Comparison of ENCODE assay signal across 9 mouse cellular contexts in the genomic region with DNA sequence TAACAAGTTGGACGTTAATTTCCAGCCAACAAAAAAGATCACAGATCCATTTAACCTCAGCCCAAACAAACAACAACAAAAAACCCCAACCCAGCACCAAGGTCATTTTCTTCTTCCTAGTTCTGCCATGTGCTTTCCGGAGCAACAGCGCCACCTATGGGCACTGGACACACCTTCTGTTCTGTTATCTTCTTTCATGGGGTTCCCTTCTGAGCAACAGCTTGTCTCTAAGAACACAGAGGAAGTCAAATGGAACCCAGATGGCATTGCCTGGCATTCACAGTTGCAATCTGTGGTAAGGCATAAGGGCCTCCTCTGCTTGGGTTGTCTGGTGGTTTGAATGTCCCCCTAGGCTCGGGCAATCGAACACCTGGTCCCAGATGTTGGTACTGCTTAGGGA. TPM values are rescaled to one million over a fixed set of nuclear protein-coding genes. Genes with fewer than 3 reads are reported as not detected.
DNase-seq lines count a peak whose midpoint lies in the region; ATAC-seq and TF ChIP-seq lines count a peak whose summit lies in the region.
"Had no signal": no experiment of that assay in that cellular context is flagged by ENCODE, and none has a peak within 500 bp of the region (broad histone marks: within the 10 kb centered on the region; RNA-seq: fewer than 3 reads in every experiment).

No protein-coding gene starts in this region.

- TF ChIP-seq CTCF in intestine, postnatal 0 days (IDR thresholded peaks at IDR 0.05; ENCODE audit: low read depth): peak; percentile 78
- peak; percentile 81 for TF ChIP-seq CTCF in ES-Bruce4 (IDR thresholded peaks at IDR 0.05; ENCODE audit: low read depth, low read length)
- peak; percentile 31; the same call in 1 of the 2 replicates for TF ChIP-seq CTCF in bone marrow macrophage, adult 2 months (IDR thresholded peaks at IDR 0.05; ENCODE audit: low read depth, low read length)

- no peak overlapping the region for H3K27ac ChIP-seq in intestine, postnatal 0 days (ENCODE audit: low read depth, low read length)
- H3K27ac ChIP-seq in intestine, embryonic 15.5 days: no peak overlapping the region
- no peak overlapping the region for H3K27ac ChIP-seq in ES-Bruce4 (ENCODE audit: insufficient read depth, low read length)
- no peak overlapping the region for H3K27ac ChIP-seq in bone marrow macrophage, adult 2 months (ENCODE audit: insufficient read depth, low read depth, low read length)
- H3K27ac ChIP-seq in hindbrain, embryonic 14.5 days: no peak overlapping the region
- no peak overlapping the region for H3K27ac ChIP-seq in intestine, embryonic 16.5 days (ENCODE audit: low read length)
- H3K27ac ChIP-seq: heart, embryonic 15.5 days had no signal

- WGBS in intestine, postnatal 0 days: 72% methylated on average over 5 of the region's 5 CpGs
- WGBS in intestine, embryonic 15.5 days: 76% methylated on average over 5 of the region's 5 CpGs
- WGBS in hindbrain, embryonic 14.5 days: 80% methylated on average over 5 of the region's 5 CpGs
- WGBS in intestine, embryonic 16.5 days: 72% methylated on average over 5 of the region's 5 CpGs

- H3K4me2 ChIP-seq in intestine, postnatal 0 days (replicated peaks; ENCODE audit: low read depth): no peak overlapping the region
- H3K4me2 ChIP-seq in intestine, embryonic 15.5 days (replicated peaks): no peak overlapping the region
- H3K4me2 ChIP-seq in hindbrain, embryonic 14.5 days (replicated peaks): no peak overlapping the region
- H3K4me2 ChIP-seq in intestine, embryonic 16.5 days (ENCODE audit: low read depth, low read length): no peak overlapping the region
- H3K4me2 ChIP-seq: heart, embryonic 15.5 days had no signal

- peak; percentile 46 to 83 for DNase-seq in kidney, postnatal 36 days
- peak; percentile 56 for DNase-seq in lung, postnatal 14 days
- DNase-seq in hindbrain, embryonic 14.5 days (ENCODE audit: low spot score): no peak

- H3K9ac ChIP-seq in intestine, postnatal 0 days (ENCODE audit: low read depth, low read length): no peak overlapping the region
- H3K9ac ChIP-seq in intestine, embryonic 15.5 days: no peak overlapping the region
- no peak overlapping the region for H3K9ac ChIP-seq in ES-Bruce4 (ENCODE audit: low read depth, poor library complexity, severe bottlenecking)
- no peak overlapping the region for H3K9ac ChIP-seq in hindbrain, embryonic 14.5 days
- H3K9ac ChIP-seq in intestine, embryonic 16.5 days (ENCODE audit: low read depth, low read length): no peak overlapping the region
- H3K9ac ChIP-seq: heart, embryonic 15.5 days had no signal

- H3K9me3 ChIP-seq in intestine, postnatal 0 days (ENCODE audit: control insufficient read depth): no peaks in the 10 kb centered on the region
- 0 out of 2 replicates have a peak, but pooled peaks cover 4% of the 10 kb centered on the region for H3K9me3 ChIP-seq in intestine, embryonic 15.5 days
- H3K9me3 ChIP-seq in ES-Bruce4 (replicated peaks; ENCODE audit: control insufficient read depth, insufficient read depth, low read length, poor library complexity, severe bottlenecking): no peaks in the 10 kb centered on the region
- no peaks in the 10 kb centered on the region for H3K9me3 ChIP-seq in hindbrain, embryonic 14.5 days (ENCODE audit: control insufficient read depth, low read length)
- peaks cover 6% of the 10 kb centered on the region; the same call in 1 of the 2 replicates for H3K9me3 ChIP-seq in intestine, embryonic 16.5 days (ENCODE audit: control insufficient read depth, low read length)
- H3K9me3 ChIP-seq: heart, embryonic 15.5 days had no signal

- H3K27me3 ChIP-seq in intestine, postnatal 0 days (replicated peaks; ENCODE audit: control insufficient read depth, insufficient read depth, low read length): no peaks in the 10 kb centered on the region
- no peaks in the 10 kb centered on the region for H3K27me3 ChIP-seq in intestine, embryonic 15.5 days (replicated peaks)
- H3K27me3 ChIP-seq in ES-Bruce4 (ENCODE audit: control insufficient read depth, insufficient read depth, low read length, poor library complexity, severe bottlenecking): no peaks in the 10 kb centered on the region
- H3K27me3 ChIP-seq in hindbrain, embryonic 14.5 days (ENCODE audit: control insufficient read depth, insufficient read depth, low read length): no peaks in the 10 kb centered on the region
- no peaks in the 10 kb centered on the region for H3K27me3 ChIP-seq in intestine, embryonic 16.5 days (replicated peaks; ENCODE audit: control insufficient read depth, insufficient read depth, low read length)
- H3K27me3 ChIP-seq: heart, embryonic 15.5 days had no signal

- no peak for TF ChIP-seq EP300 in ES-Bruce4 (IDR thresholded peaks at IDR 0.05; ENCODE audit: insufficient read depth, low read depth, low read length)

- no peaks in the 10 kb centered on the region for H3K36me3 ChIP-seq in intestine, postnatal 0 days (ENCODE audit: control insufficient read depth, insufficient read depth)
- no peaks in the 10 kb centered on the region for H3K36me3 ChIP-seq in intestine, embryonic 15.5 days
- no peaks in the 10 kb centered on the region for H3K36me3 ChIP-seq in ES-Bruce4 (ENCODE audit: control insufficient read depth, insufficient read depth, low read length, poor library complexity, severe bottlenecking)
- H3K36me3 ChIP-seq in hindbrain, embryonic 14.5 days (replicated peaks; ENCODE audit: control insufficient read depth, insufficient read depth): no peaks in the 10 kb centered on the region
- 0 out of 2 replicates have a peak, but pooled peaks cover 2% of the 10 kb centered on the region for H3K36me3 ChIP-seq in intestine, embryonic 16.5 days (ENCODE audit: control insufficient read depth, insufficient read depth, low read length)
- H3K36me3 ChIP-seq: heart, embryonic 15.5 days had no signal

- peaks cover 4% of the 10 kb centered on the region; the same call in 1 of the 2 replicates for H3K4me1 ChIP-seq in intestine, postnatal 0 days (replicated peaks; ENCODE audit: control insufficient read depth, insufficient read depth, low read length)
- peaks cover 22% of the 10 kb centered on the region for H3K4me1 ChIP-seq in intestine, embryonic 15.5 days (replicated peaks)
- no peaks in the 10 kb centered on the region for H3K4me1 ChIP-seq in ES-Bruce4 (ENCODE audit: control insufficient read depth, insufficient read depth, low read length)
- H3K4me1 ChIP-seq in bone marrow macrophage, adult 2 months (ENCODE audit: control insufficient read depth, insufficient read depth, low read length): no peaks in the 10 kb centered on the region
- peaks cover 7% of the 10 kb centered on the region for H3K4me1 ChIP-seq in hindbrain, embryonic 14.5 days (replicated peaks; ENCODE audit: control insufficient read depth, insufficient read depth, low read length)
- peaks cover 22% of the 10 kb centered on the region for H3K4me1 ChIP-seq in intestine, embryonic 16.5 days (ENCODE audit: control insufficient read depth, insufficient read depth, low read length)

- no peak overlapping the region for H3K4me3 ChIP-seq in intestine, postnatal 0 days (ENCODE audit: low read depth, low read length)
- H3K4me3 ChIP-seq in intestine, embryonic 15.5 days (replicated peaks): no peak overlapping the region
- H3K4me3 ChIP-seq in ES-Bruce4 (ENCODE audit: low read depth, low read length): no peak overlapping the region
- no peak overlapping the region for H3K4me3 ChIP-seq in bone marrow macrophage, adult 2 months (ENCODE audit: insufficient read depth, low read length)
- no peak overlapping the region for H3K4me3 ChIP-seq in hindbrain, embryonic 14.5 days (replicated peaks; ENCODE audit: low read length)
- no peak overlapping the region for H3K4me3 ChIP-seq in intestine, embryonic 16.5 days (ENCODE audit: low read length)
- H3K4me3 ChIP-seq: heart, embryonic 15.5 days had no signal

- no peak for TF ChIP-seq POLR2A in ES-Bruce4 (IDR thresholded peaks at IDR 0.05; ENCODE audit: insufficient read depth, low read length)
- no peak for TF ChIP-seq POLR2A in bone marrow macrophage, adult 2 months (IDR thresholded peaks at IDR 0.05; ENCODE audit: borderline replicate concordance, low read depth, low read length)

- ATAC-seq in intestine, postnatal 0 days: no peak
- no peak for ATAC-seq in intestine, embryonic 15.5 days
- no peak for ATAC-seq in hindbrain, embryonic 14.5 days (ENCODE audit: low FRiP score)
- no peak for ATAC-seq in intestine, embryonic 16.5 days

RNA-seq across cellular contexts. Expression of a gene that starts 19.4 kb away (rescaled TPM):
- 22.7 and 24.1 TPM in 2 replicates for polyA plus RNA-seq in intestine, postnatal 0 days (2015; fragmentation: Nextera tagmentation; extraction: Ambion mirVana)
- 37.6 and 41.5 TPM in 2 replicates for polyA plus RNA-seq in intestine, embryonic 15.5 days (2015; fragmentation: Nextera tagmentation; extraction: Ambion mirVana)
- 7.1 and 7.2 TPM in 2 replicates for polyA plus RNA-seq in ES-Bruce4 (2011; ENCODE audit: insufficient read depth, insufficient read length, low read depth, missing spikeins)
- polyA plus RNA-seq in bone marrow macrophage, adult 2 months (2012; ENCODE audit: insufficient read depth, insufficient read length, missing spikeins): 1.1 and 1.9 TPM in 2 replicates
- polyA plus RNA-seq in hindbrain, embryonic 14.5 days (2014; fragmentation: Nextera tagmentation; extraction: Ambion mirVana): 34.6 and 43.9 TPM in 2 replicates
- 35.2 and 38.1 TPM in 2 replicates for polyA plus RNA-seq in intestine, embryonic 16.5 days (2015; fragmentation: Nextera tagmentation; extraction: Ambion mirVana)

Comparison
In these comparisons a context has a peak if more than half of its experiments do, and no peak if none do; other contexts are left out.
1. CTCF ChIP-seq: peak in every context shown above with its lines; median percentile 81 in ES-Bruce4; 78 in intestine, postnatal 0 days; 31 in bone marrow macrophage, adult 2 months.